Mouse (Mus musculus): Measurements from ENCODE around the gene Znrd1.

DNA sequence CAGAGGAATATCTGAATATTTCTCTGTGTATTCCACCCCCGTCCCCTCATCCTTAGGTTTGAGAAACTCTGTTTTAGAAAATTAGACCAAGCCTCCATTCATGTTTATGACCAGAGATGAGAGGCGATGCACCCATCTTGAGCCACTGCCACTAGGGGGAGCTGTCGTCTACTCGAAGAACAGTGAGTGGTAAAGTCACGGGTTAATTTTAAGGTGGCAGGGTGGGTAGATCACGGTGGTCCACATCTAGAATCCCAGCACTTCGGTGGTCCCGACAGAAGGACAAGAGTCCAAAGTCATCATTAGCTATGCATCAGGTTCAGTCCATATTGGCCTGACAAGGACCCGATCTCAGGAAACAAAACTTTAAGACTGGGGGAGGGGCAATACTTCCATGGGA lies 43.3 kb downstream of the Znrd1 start:
- TF ChIP-seq CTCF (IDR thresholded peaks at IDR 0.05; ENCODE audit: low read depth, low read length) (peak; percentile 47; the same call in 1 of the 2 replicates), TAL1 (conservative IDR thresholded peaks at IDR 0.05; ENCODE audit: low read depth, low read length) (no peak), GATA1 (IDR thresholded peaks at IDR 0.05; ENCODE audit: borderline replicate concordance, low read length) (no peak), POLR2AphosphoS5 (IDR thresholded peaks at IDR 0.05; ENCODE audit: insufficient replicate concordance, low read depth, low read length) (no peak)
